In the genomic region with DNA sequence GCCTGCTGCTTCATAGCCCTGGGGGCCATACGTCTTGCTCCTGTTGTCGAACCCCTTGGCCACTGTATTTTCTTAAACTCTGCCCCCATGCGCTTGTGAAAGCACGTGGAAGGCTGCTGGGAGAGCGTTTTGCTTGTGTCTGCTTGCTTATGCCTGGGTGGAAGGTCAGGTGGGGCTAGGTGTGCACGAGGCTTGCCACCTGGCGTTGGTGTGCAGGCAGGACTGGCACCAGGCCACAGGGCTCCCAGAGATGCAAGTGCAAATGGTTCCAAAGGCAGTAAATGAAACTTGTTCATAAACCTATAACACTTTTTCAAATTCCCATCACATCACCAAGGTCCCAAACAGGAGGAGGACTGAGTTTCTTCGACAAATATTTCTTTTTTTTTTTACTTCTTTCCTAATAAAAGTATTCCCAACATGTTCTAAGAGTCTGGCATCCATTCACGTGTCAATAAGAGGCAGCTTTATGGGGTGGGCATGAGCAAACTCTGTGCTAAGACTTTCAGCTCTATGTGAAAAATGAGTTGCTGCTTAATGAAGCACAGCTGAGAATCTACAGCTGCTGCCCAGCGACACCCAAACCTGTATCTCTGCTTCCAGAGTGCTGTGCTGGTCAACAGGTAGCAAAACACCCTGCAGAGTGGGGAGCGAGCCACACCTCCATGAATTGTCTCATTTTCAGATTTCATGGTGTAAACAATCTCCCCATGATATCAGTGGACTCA, we compare ENCODE assay signal across 22 mouse cellular contexts.
DNase-seq lines count a peak whose midpoint lies in the region; ATAC-seq lines count a peak whose summit lies in the region.
"Had no signal": no experiment of that assay in that cellular context is flagged by ENCODE, and none has a peak within 500 bp of the region (broad histone marks: within the 10 kb centered on the region; RNA-seq: fewer than 3 reads in every experiment).

No protein-coding gene starts in this region.

- 25% methylated on average over 11 of the region's 11 CpGs for WGBS in kidney, embryonic 14.5 days
- WGBS in limb, embryonic 13.5 days, result 37% methylated on average over 11 of the region's 11 CpGs

- no peaks in the 10 kb centered on the region for H3K27me3 ChIP-seq in kidney, embryonic 14.5 days (ENCODE audit: control insufficient read depth, insufficient read depth, low read length)
- peaks cover 17% of the 10 kb centered on the region for H3K27me3 ChIP-seq in limb, embryonic 13.5 days
- H3K27me3 ChIP-seq: embryonic facial prominence, embryonic 13.5 days; forebrain, embryonic 13.5 days; heart, embryonic 15.5 days had no signal

- DNase-seq in kidney, adult 11 months, result peak; percentile 31
- no peak for DNase-seq in kidney, adult 18-20 months
- peak; percentile 19 for DNase-seq in kidney, postnatal 14 days
- DNase-seq in urinary bladder, postnatal 14 days (ENCODE audit: low spot score), result no peak
- no peak for DNase-seq in adrenal gland, postnatal 4 days (ENCODE audit: low spot score in 2 of 2)
- DNase-seq in ovary, postnatal 14 days (ENCODE audit: low spot score), result no peak
- DNase-seq: adrenal gland, postnatal 10 days; cerebellum, adult 11-12 months; cerebellum, adult 9-10 months; cerebellum, postnatal 36 days; forebrain, postnatal 0 days; gastrocnemius, postnatal 25 days; heart, adult 2 months; heart, postnatal 14 days had no signal

- ATAC-seq in kidney, embryonic 14.5 days (ENCODE audit: low FRiP score, low TSS enrichment), result peak; percentile 50; the same call in 1 of the 2 replicates
- ATAC-seq in limb, embryonic 13.5 days (ENCODE audit: low FRiP score, low read depth), result no peak
- ATAC-seq: forebrain, embryonic 13.5 days; forebrain, postnatal 0 days had no signal

- no peak overlapping the region for H3K27ac ChIP-seq in kidney, embryonic 14.5 days (ENCODE audit: low read depth, low read length)
- H3K27ac ChIP-seq in limb, embryonic 13.5 days, result peak overlapping the region; percentile 33; the same call in 1 of the 2 replicates
- H3K27ac ChIP-seq: embryonic facial prominence, embryonic 13.5 days; forebrain, embryonic 13.5 days; heart, adult 2 months; heart, embryonic 15.5 days; hindbrain, embryonic 10.5 days; hindbrain, embryonic 14.5 days had no signal

- H3K4me2 ChIP-seq in kidney, embryonic 14.5 days (replicated peaks; ENCODE audit: low read depth, low read length), result no peak overlapping the region
- no peak overlapping the region for H3K4me2 ChIP-seq in limb, embryonic 13.5 days (replicated peaks)
- H3K4me2 ChIP-seq: embryonic facial prominence, embryonic 13.5 days; forebrain, embryonic 13.5 days; heart, embryonic 11.5 days; heart, embryonic 15.5 days; hindbrain, embryonic 14.5 days had no signal

- H3K4me3 ChIP-seq in kidney, embryonic 14.5 days (ENCODE audit: low read length), result no peak overlapping the region
- H3K4me3 ChIP-seq in limb, embryonic 13.5 days, result no peak overlapping the region
- H3K4me3 ChIP-seq: embryonic facial prominence, embryonic 13.5 days; forebrain, embryonic 13.5 days; heart, adult 2 months; heart, embryonic 15.5 days; hindbrain, embryonic 10.5 days had no signal

- H3K36me3 ChIP-seq in kidney, embryonic 14.5 days (ENCODE audit: control insufficient read depth, insufficient read depth, low read length), result no peaks in the 10 kb centered on the region
- no peaks in the 10 kb centered on the region for H3K36me3 ChIP-seq in limb, embryonic 13.5 days
- H3K36me3 ChIP-seq: embryonic facial prominence, embryonic 13.5 days; heart, embryonic 15.5 days; hindbrain, embryonic 10.5 days had no signal

- H3K9me3 ChIP-seq in kidney, embryonic 14.5 days (ENCODE audit: control insufficient read depth, low read length), result no peaks in the 10 kb centered on the region
- no peaks in the 10 kb centered on the region for H3K9me3 ChIP-seq in limb, embryonic 13.5 days
- H3K9me3 ChIP-seq: embryonic facial prominence, embryonic 13.5 days; forebrain, embryonic 13.5 days; heart, embryonic 15.5 days; hindbrain, embryonic 10.5 days had no signal

- H3K4me1 ChIP-seq in kidney, embryonic 14.5 days (ENCODE audit: control insufficient read depth, insufficient read depth, low read length), result peaks cover 13% of the 10 kb centered on the region; the same call in 1 of the 2 replicates
- peaks cover 28% of the 10 kb centered on the region for H3K4me1 ChIP-seq in limb, embryonic 13.5 days
- H3K4me1 ChIP-seq: forebrain, embryonic 13.5 days; heart, embryonic 15.5 days; hindbrain, embryonic 10.5 days had no signal

- H3K9ac ChIP-seq in kidney, embryonic 14.5 days (ENCODE audit: low read depth, low read length), result no peak overlapping the region
- no peak overlapping the region for H3K9ac ChIP-seq in limb, embryonic 13.5 days
- H3K9ac ChIP-seq: embryonic facial prominence, embryonic 13.5 days; forebrain, embryonic 13.5 days; forebrain, postnatal 0 days; heart, embryonic 15.5 days; hindbrain, embryonic 14.5 days had no signal

Comparison
In these comparisons a context has a peak if more than half of its experiments do, and no peak if none do; other contexts are left out.
1. DNase-seq: peak in kidney, adult 11 months (single experiment) and kidney, postnatal 14 days (single experiment); none in kidney, adult 18-20 months (single experiment), urinary bladder, postnatal 14 days (single experiment), adrenal gland, postnatal 4 days (0 of 2) and ovary, postnatal 14 days (single experiment).